Mouse (Mus musculus) ES-E14 (cell line): ENCODE data around the gene E2f2.

Experiments
- HCFC1 ChIP-seq: IDR thresholded peaks from 2 replicates; pipeline ENCODE4 v1.6.1; 2012; ENCODE audit warnings: low read length, inconsistent platforms, borderline replicate concordance; ENCODE audit not compliant: insufficient read depth
- ZC3H11A ChIP-seq: IDR thresholded peaks from 2 replicates; pipeline ENCODE4 v1.6.1; 2012; ENCODE audit warnings: low read depth, mild to moderate bottlenecking, inconsistent platforms, low read length, borderline replicate concordance

GRCm38 (mm10) chr4:136210931-136211330, 38.7 kb downstream of the E2f2 start:
- TF ChIP-seq HCFC1 (no peak), ZC3H11A (no peak)
